Mouse (Mus musculus) C2C12 (cell line): ENCODE data around the gene Polr3f. TPM values are rescaled to one million over a fixed set of nuclear protein-coding genes. Genes with fewer than 3 reads are reported as not detected.

Source experiments
- H3K27me3 ChIP-seq: one replicate; pipeline ENCODE4 v1.6.1; 2011; ENCODE audit not compliant: control insufficient read depth, insufficient read depth, insufficient read length
- H3K36me3 ChIP-seq: one replicate; pipeline ENCODE4 v1.6.1; 2011; ENCODE audit not compliant: control insufficient read depth, insufficient read depth
- H3K4me3 ChIP-seq: one replicate; pipeline ENCODE4 v1.5.1; 2011; ENCODE audit warnings: mild to moderate bottlenecking, control low read depth; ENCODE audit not compliant: poor library complexity, insufficient read depth, severe bottlenecking
- H3K79me2 ChIP-seq: one replicate; pipeline ENCODE4 v1.6.1; 2011; ENCODE audit not compliant: control insufficient read depth, insufficient read depth
- H3K79me3 ChIP-seq: one replicate; pipeline ENCODE4 v1.6.1; 2011; ENCODE audit warnings: low read depth, control low read depth
- H3ac ChIP-seq: one replicate; pipeline ENCODE3; 2011; ENCODE audit warnings: low read depth; ENCODE audit not compliant: control insufficient read depth, insufficient read length
- CEBPB ChIP-seq: IDR thresholded peaks from one replicate; pipeline ENCODE4 v1.6.1; 2011; ENCODE audit warnings: low read depth, mild to moderate bottlenecking, control low read depth, moderate library complexity
- CTCF ChIP-seq: IDR thresholded peaks from one replicate; pipeline ENCODE4 v1.5.1; 2011; ENCODE audit not compliant: control insufficient read depth, insufficient read depth, insufficient read length
- FOSL1 ChIP-seq: IDR thresholded peaks from one replicate; pipeline ENCODE4 v1.8.0; 2011; ENCODE audit warnings: mild to moderate bottlenecking, low read length; ENCODE audit not compliant: poor library complexity, insufficient read depth, severe bottlenecking
- MAX ChIP-seq: IDR thresholded peaks from one replicate; pipeline ENCODE4 v1.6.1; 2011; ENCODE audit warnings: mild to moderate bottlenecking, control low read depth
- MYOD1 ChIP-seq: IDR thresholded peaks from one replicate; pipeline ENCODE4 v1.6.1; 2011; ENCODE audit warnings: low read depth; ENCODE audit not compliant: control insufficient read depth, insufficient read length
- MYOG ChIP-seq: IDR thresholded peaks from one replicate; pipeline ENCODE4 v1.6.1; 2011; ENCODE audit not compliant: control insufficient read depth, insufficient read length; ENCODE audit errors: extremely low read depth
- USF1 ChIP-seq: IDR thresholded peaks from one replicate; pipeline ENCODE4 v1.6.1; 2011; ENCODE audit warnings: low read depth, mild to moderate bottlenecking, control low read depth, moderate library complexity
- polyA plus RNA-seq: library from polyadenylated mRNA; unstranded; fragments of >200 nt; fragmentation: generic; extraction: Trizol; gene quantifications from one replicate; pipeline ENCODE4 v1.2.1, GENCODE M21; 2012; ENCODE audit warnings: missing spikeins

Polr3f gene
- polyA plus RNA-seq, 1 experiment, result 5.6 TPM

DNA sequence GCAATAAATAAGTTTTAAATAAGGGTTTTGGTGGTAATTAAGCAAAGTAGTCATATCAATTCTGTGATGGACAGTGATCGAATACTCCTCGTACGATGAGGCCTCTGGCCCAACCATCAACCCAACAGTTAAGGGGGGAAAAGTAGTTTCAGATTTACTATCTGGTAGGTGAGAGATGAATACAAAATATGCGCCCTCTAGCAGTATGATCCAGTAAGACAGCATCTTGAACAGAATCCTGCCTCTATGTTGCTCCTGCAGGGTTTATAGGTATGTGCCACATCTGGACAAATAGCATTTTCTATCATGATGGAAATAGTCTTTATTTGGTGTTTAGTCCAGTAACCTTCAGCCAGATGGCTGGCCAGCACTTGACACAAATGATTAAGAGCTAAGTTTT, 13.7 kb downstream of the Polr3f start:
- Histone ChIP-seq H3K79me2 (no peaks in the 10 kb centered on the region), H3K4me3 (no peak overlapping the region), H3K36me3 (peaks cover 71% of the 10 kb centered on the region), H3ac (no peak overlapping the region), H3K27me3 (no peaks in the 10 kb centered on the region), H3K79me3 (no peaks in the 10 kb centered on the region)
- TF ChIP-seq MAX (no peak), USF1 (no peak), FOSL1 (no peak), CTCF (no peak), MYOD1 (no peak), CEBPB (no peak), MYOG (no peak)

DNA sequence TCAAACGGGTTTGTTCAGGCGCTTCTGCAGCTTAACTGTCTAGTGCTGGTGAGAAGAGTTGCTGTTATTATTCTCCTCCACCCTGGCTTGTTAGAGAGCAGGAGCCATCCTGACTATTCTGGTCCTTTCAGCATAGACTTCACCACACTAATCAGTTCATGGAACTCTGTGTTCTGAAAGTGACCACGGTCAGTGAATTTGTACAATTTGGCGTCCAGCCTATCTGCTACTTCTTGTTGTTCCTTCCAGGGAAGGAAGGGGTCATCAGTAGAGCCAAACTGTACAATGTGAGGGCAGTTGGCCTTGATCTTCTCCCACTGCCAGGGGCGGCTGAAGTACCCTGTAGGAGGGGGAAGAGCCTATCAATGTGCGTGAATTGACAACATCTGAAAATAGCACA, 16.2 kb downstream of the Polr3f start:
- no peak overlapping the region for H3K4me3 ChIP-seq
- H3K36me3 ChIP-seq, result peaks cover 47% of the 10 kb centered on the region

DNA sequence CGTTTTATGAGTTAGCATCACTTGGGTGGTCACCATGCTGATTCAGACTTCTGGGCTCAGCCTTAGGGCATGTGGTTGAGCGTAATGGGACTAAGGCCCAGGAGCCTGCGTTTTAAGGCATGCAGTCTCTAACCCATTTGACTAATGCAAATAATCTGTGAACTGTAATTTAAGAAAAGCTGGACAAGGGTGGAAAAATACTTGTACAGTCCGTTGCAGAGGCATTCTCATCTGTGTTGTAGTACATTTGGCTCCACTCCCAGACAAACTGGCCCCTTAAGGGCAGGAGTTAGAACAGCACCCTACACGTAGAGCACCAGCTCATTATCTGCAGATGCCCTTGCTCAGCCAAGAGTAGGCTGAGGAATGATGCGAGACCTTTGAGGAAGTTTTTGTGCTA, 17.1 kb downstream of the Polr3f start:
- Histone ChIP-seq H3K79me3 (no peaks in the 10 kb centered on the region), H3K27me3 (no peaks in the 10 kb centered on the region), H3K79me2 (no peaks in the 10 kb centered on the region), H3K36me3 (peaks cover 37% of the 10 kb centered on the region), H3ac (no peak overlapping the region), H3K4me3 (no peak overlapping the region)
- TF ChIP-seq CTCF, result no peak
- TF ChIP-seq FOSL1, result no peak
- no peak for TF ChIP-seq MYOG
- TF ChIP-seq USF1, result no peak
- no peak for TF ChIP-seq CEBPB

More for the DNA sequence above, 16.2 kb downstream of the Polr3f start:
- Histone ChIP-seq H3K27me3 (no peaks in the 10 kb centered on the region), H3K79me3 (no peaks in the 10 kb centered on the region), H3ac (no peak overlapping the region), H3K79me2 (no peaks in the 10 kb centered on the region)
- TF ChIP-seq USF1, result no peak

DNA sequence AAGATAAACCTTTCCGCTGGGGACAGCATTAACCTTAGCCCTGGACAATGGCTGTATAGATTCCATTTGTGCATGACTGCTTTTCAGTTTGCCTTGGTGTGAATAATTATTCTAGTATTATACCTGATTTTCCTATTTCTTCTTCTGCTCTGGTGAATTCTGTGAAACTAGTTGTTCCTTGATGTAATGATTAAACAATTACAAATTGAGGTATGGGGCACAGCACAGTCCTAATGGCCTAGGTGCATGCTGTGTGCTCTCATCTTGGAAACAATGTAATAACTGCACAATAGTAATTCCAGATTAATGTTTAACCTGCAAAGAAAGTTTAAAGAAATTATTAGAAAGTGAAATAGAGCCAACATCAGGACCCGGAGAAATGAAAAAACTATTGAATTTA, 17.5 kb downstream of the Polr3f start:
- H3K79me2 ChIP-seq, result no peaks in the 10 kb centered on the region
- no peaks in the 10 kb centered on the region for H3K27me3 ChIP-seq
- TF ChIP-seq MYOG (no peak), CEBPB (no peak), USF1 (no peak), MAX (no peak), FOSL1 (no peak), MYOD1 (no peak), CTCF (no peak)
- H3K36me3 ChIP-seq, result peaks cover 34% of the 10 kb centered on the region
- no peak overlapping the region for H3ac ChIP-seq
- no peaks in the 10 kb centered on the region for H3K79me3 ChIP-seq
- H3K4me3 ChIP-seq, result no peak overlapping the region

DNA sequence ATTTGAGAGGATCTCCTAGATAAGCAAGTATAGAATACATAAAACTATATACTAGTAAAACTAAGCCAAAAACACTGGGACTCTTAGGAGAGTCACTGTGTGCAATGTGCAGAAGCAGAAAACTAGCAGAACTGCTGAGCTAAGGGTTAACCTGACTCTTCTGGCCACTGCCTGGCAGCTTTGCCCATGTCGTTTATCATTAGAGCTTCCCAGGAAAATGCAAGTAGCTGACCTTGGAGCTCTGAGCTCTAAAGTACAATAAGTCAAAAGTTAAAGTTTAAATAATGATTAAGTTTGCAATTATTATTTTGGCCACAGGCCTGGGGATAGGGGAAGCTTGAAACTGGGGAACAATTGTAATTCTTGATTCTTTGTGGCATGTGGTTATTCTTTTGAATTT, 18.0 kb downstream of the Polr3f start:
- H3K27me3 ChIP-seq, result no peaks in the 10 kb centered on the region
- no peaks in the 10 kb centered on the region for H3K79me3 ChIP-seq
- H3K79me2 ChIP-seq, result no peaks in the 10 kb centered on the region
- H3K4me3 ChIP-seq, result no peak overlapping the region
- no peak overlapping the region for H3ac ChIP-seq
- TF ChIP-seq MYOD1 (no peak), FOSL1 (no peak), CEBPB (no peak), MYOG (no peak), MAX (no peak), CTCF (no peak), USF1 (no peak)
- H3K36me3 ChIP-seq, result peaks cover 29% of the 10 kb centered on the region

DNA sequence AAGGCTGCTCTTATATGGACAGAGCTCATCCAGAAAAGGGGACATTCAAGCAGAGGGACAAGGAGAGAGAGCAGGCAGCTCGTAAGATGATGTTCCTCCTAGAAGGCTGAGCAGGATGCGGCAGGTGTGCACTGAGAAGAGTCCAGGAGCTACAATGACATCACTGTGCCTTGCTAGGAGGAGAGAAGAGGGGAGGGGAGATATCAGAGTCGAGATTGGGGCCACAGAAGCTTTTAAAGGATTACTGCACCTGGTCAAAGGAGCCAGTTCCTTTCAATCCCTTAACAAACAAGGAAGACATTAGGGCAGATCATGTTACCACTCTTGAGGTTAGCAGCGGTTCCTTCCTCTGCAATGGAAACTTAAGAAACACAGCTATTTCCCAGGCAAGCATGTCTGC, 20.0 kb downstream of the Polr3f start:
- H3K27me3 ChIP-seq, result no peaks in the 10 kb centered on the region
- H3K4me3 ChIP-seq, result no peak overlapping the region
- no peak overlapping the region for H3ac ChIP-seq
- no peaks in the 10 kb centered on the region for H3K79me3 ChIP-seq
- peaks cover 26% of the 10 kb centered on the region for H3K36me3 ChIP-seq
- TF ChIP-seq MAX (no peak), FOSL1 (no peak), USF1 (no peak), CTCF (no peak), MYOG (no peak), CEBPB (no peak), MYOD1 (no peak)
- no peaks in the 10 kb centered on the region for H3K79me2 ChIP-seq
